Mouse (Mus musculus): ENCODE measurements around the gene Glyctk.

- TF ChIP-seq GATA1 (IDR thresholded peaks at IDR 0.05; ENCODE audit: borderline replicate concordance, low read length) (no peak), FLI1 (IDR thresholded peaks at IDR 0.05; ENCODE audit: low read length) (no peak)
These were observed 44.0 kb upstream of the Glyctk start for GRCm38 (mm10) chr9:106201895-106202294.
